Mouse (Mus musculus): ENCODE data around the gene Brwd1. TPM values are rescaled to one million over a fixed set of nuclear protein-coding genes. Genes with fewer than 3 reads are reported as not detected.

Brwd1 gene
- polyA plus RNA-seq, 1 experiment from 2014 or later: 249 TPM

Small RNA genes lying within 50 kb of the gene (microRNA-seq; reads per million reads assigned to microRNA genes)
- not detected for gene Gm27833

Other genes starting within 250 kb of the Brwd1 start
- 63.6 and 67.6 TPM in 2 replicates for gene Psmg1, start 91.6 kb downstream of the Brwd1 start, polyA plus RNA-seq (2015; fragmentation: Nextera tagmentation; extraction: Ambion mirVana)
- gene Hmgn1, start 45.2 kb upstream of the Brwd1 start, polyA plus RNA-seq (2015; fragmentation: Nextera tagmentation; extraction: Ambion mirVana): 441 and 519 TPM in 2 replicates
- 157 and 162 TPM in 2 replicates for gene Wrb, start 62.9 kb upstream of the Brwd1 start, polyA plus RNA-seq (2015; fragmentation: Nextera tagmentation; extraction: Ambion mirVana)
- 1.6 TPM in 2 replicates for gene Lca5l, start 109.7 kb upstream of the Brwd1 start, polyA plus RNA-seq (2015; fragmentation: Nextera tagmentation; extraction: Ambion mirVana)
- 3.0 and 4.6 TPM in 2 replicates for gene Sh3bgr, start 117.9 kb upstream of the Brwd1 start, polyA plus RNA-seq (2015; fragmentation: Nextera tagmentation; extraction: Ambion mirVana)
- 2.3 and 3.0 TPM in 2 replicates for gene B3galt5, start 153.3 kb upstream of the Brwd1 start, polyA plus RNA-seq (2015; fragmentation: Nextera tagmentation; extraction: Ambion mirVana)